Mouse (Mus musculus) embryonic facial prominence, embryonic 14.5 days (tissue): ENCODE measurements at regions not wholly inside any gene's neighbourhood (a gene's known extent, or its start where the extent isn't known, plus 50 kb on each side); places are given as distances from the start of the nearest gene placed in this dataset.
"Not testable (repeated sequence)": the region's sequence is repeated elsewhere in the genome, so short reads cannot be mapped to it uniquely, and the experiment has no call there.

Experiments used
- ATAC-seq: fragments of 200-750 bp; cut with Nextera tagmentation; 2 replicates; pipeline ENCODE4 v1.8.0; 2017; ENCODE audit warnings: low read depth, moderate number of reproducible peaks, moderate TSS enrichment
- DNase-seq: peaks from one replicate; pipeline ENCODE4 v3.0.0-alpha.2; 2015; ENCODE audit warnings: low spot score
- H3K27ac ChIP-seq: fragments of 300-500 bp; sonication (generic); replicated peaks from 2 replicates; pipeline ENCODE4 v1.5.1; 2014; ENCODE audit warnings: low read depth, mild to moderate bottlenecking, low read length, moderate library complexity
- H3K27me3 ChIP-seq: fragments of 300-500 bp; sonication (generic); replicated peaks from 2 replicates; pipeline ENCODE4 v1.6.1; 2014; ENCODE audit warnings: low read length; ENCODE audit not compliant: control insufficient read depth, insufficient read depth
- H3K36me3 ChIP-seq: fragments of 300-500 bp; sonication (generic); 2 replicates; pipeline ENCODE4 v1.6.1; 2014; ENCODE audit warnings: low read length, mixed read lengths; ENCODE audit not compliant: control insufficient read depth, insufficient read depth
- H3K4me1 ChIP-seq: fragments of 300-500 bp; sonication (generic); 2 replicates; pipeline ENCODE4 v1.6.1; 2014; ENCODE audit warnings: antibody characterized with exemption, low read length; ENCODE audit not compliant: control insufficient read depth, insufficient read depth
- H3K4me2 ChIP-seq: fragments of 300-500 bp; sonication (generic); 2 replicates; pipeline ENCODE4 v1.6.1; 2014; ENCODE audit warnings: low read depth, mild to moderate bottlenecking, low read length, moderate library complexity, mixed read lengths
- H3K4me3 ChIP-seq: fragments of 300-500 bp; sonication (generic); 2 replicates; pipeline ENCODE4 v1.5.1; 2014; ENCODE audit warnings: low read depth, mild to moderate bottlenecking, low read length
- H3K9ac ChIP-seq: fragments of 300-500 bp; sonication (generic); 2 replicates; pipeline ENCODE4 v1.6.1; 2014; ENCODE audit warnings: low read depth, mild to moderate bottlenecking, low read length, moderate library complexity, mixed read lengths
- H3K9me3 ChIP-seq: fragments of 300-500 bp; sonication (generic); 2 replicates; pipeline ENCODE4 v1.6.1; 2016; ENCODE audit warnings: low read length; ENCODE audit not compliant: control insufficient read depth
- WGBS: fragments of 180-500 bp; shearing (Covaris S2); extraction: QIAGEN DNeasy Blood & Tissue Kit; methylation state at CpG from one replicate; pipeline ENCODE4 v1.1.7; 2014; 5-methylcytosine and 5-hydroxymethylcytosine counted together

DNA sequence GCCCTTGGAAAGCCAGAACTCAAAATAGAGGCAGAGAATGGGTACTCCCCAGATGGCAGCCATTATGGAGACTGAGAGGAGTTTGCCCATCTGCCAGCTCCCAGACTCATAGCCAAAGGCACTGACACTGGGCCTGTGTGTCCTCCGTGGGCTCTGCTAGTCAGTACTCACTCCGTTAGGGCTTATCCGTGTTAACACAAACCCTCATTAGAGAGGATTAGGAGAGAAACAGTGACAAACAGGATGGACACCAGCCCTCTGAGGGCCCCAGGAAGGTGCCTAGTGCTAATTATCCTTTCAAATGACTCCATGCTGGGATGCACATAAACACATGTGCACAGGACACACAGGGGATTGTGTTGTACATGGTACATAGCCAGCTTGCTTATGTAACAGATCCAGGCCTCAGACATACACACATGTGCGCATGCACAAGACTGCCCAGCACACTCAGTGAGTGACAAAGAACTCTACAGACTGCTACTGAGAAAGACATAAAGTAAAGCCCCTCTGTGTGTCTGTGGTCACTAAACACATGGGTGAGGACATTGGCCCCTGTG lies 267.6 kb upstream of the Irx1 start:
- Histone ChIP-seq H3K36me3 (no peaks in the 10 kb centered on the region), H3K27me3 (no peaks in the 10 kb centered on the region), H3K9me3 (no peaks in the 10 kb centered on the region), H3K4me2 (no peak overlapping the region), H3K9ac (no peak overlapping the region), H3K27ac (no peak overlapping the region), H3K4me3 (no peak overlapping the region), H3K4me1 (no peaks in the 10 kb centered on the region)
- WGBS, result 68% methylated on average over 4 of the region's 4 CpGs
- DNase-seq (no peak), ATAC-seq (no peak)

DNA sequence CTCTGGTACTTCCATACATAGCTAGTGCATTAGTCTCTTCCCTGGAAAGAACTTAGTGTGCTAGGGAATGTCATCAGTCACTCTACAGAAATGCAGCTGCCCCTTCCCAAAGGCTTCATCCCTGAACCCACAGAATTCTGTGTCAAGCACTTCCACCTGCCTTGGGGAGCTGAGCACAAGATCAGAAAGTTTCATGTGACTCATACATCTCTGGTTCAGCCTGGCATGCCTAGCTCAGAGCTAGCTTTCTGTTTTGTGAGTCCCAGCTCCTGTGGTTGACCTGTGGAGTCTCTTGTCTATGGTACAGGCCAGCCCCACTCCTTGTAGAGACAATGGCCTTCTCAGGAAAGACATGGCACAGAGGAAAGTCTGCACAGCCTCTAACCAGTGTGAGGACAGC lies 268.6 kb upstream of the Irx1 start:
- ATAC-seq (no peak), DNase-seq (no peak)
- no peak overlapping the region for H3K4me2 ChIP-seq
- no peak overlapping the region for H3K27ac ChIP-seq
- no peak overlapping the region for H3K9ac ChIP-seq
- H3K36me3 ChIP-seq, result no peaks in the 10 kb centered on the region
- H3K27me3 ChIP-seq, result no peaks in the 10 kb centered on the region
- no peaks in the 10 kb centered on the region for H3K4me1 ChIP-seq
- H3K9me3 ChIP-seq, result no peaks in the 10 kb centered on the region
- H3K4me3 ChIP-seq, result no peak overlapping the region

- Histone ChIP-seq H3K4me1 (no peaks in the 10 kb centered on the region), H3K4me2 (no peak overlapping the region), H3K4me3 (no peak overlapping the region), H3K27ac (no peak overlapping the region), H3K27me3 (no peaks in the 10 kb centered on the region), H3K9ac (no peak overlapping the region), H3K36me3 (no peaks in the 10 kb centered on the region), H3K9me3 (no peaks in the 10 kb centered on the region)
- WGBS, result 51% methylated on average over 3 of the region's 3 CpGs
- peak; percentile 4 for DNase-seq
- peak; percentile 55; the same call in 1 of the 2 replicates for ATAC-seq
These were observed 278.4 kb upstream of the Irx1 start for GRCm38 (mm10) chr13:72241919-72242318.

- no peak overlapping the region for H3K4me3 ChIP-seq
- no peaks in the 10 kb centered on the region for H3K36me3 ChIP-seq
- DNase-seq (no peak), ATAC-seq (no peak)
- peaks cover 5% of the 10 kb centered on the region; the same call in 1 of the 2 replicates for H3K9me3 ChIP-seq
- H3K4me2 ChIP-seq, result no peak overlapping the region
- no peaks in the 10 kb centered on the region for H3K4me1 ChIP-seq
- H3K9ac ChIP-seq, result no peak overlapping the region
- no peaks in the 10 kb centered on the region for H3K27me3 ChIP-seq
- H3K27ac ChIP-seq, result no peak overlapping the region
These were observed 286.9 kb upstream of the Irx1 start for GRCm38 (mm10) chr13:72250419-72250818.

DNA sequence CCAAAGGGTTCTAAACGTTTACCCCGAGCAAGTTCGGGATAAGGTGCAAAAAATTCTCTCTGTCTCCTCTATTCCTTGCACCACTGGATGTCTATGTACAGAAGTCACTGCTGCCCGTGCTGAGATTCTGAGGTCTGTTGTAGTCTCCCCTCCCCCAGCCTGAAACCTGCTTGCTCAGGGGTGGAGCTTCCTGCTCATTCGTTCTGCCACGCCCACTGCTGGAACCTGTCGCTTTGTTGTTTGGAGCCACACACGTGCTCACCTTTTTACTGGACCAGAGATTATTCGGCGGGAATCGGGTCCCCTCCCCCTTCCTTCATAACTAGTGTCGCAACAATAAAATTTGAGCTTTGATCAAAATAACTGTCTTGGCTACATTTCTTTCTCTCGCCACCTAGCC lies 289.7 kb upstream of the Irx1 start:
- not testable (repeated sequence) for H3K9ac ChIP-seq, H3K27me3 ChIP-seq, H3K4me3 ChIP-seq, H3K4me1 ChIP-seq, H3K4me2 ChIP-seq, H3K27ac ChIP-seq, H3K9me3 ChIP-seq, H3K36me3 ChIP-seq, DNase-seq, ATAC-seq
- 54% methylated on average over 13 of the region's 13 CpGs for WGBS

DNA sequence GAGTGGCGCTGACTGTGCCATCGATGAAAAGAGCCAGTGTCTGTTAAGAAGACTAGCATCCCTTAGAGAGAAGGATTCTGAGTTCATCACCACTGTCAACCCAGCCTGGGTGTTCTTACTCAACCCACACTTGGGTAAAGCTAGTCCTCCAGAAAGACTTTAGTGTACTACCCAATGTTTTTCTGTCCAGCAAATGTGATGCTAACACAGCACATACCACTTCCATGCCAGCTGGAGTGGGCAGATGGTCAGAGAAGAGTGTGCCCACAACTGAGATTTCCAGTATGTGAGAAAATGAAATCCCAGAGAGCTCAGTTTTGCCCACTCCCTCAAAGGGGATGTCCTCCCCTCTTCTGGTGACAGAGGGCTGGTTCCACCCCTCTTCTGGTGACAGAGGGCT lies 295.3 kb upstream of the Irx1 start:
- ATAC-seq (no peak), DNase-seq (no peak)
- H3K36me3 ChIP-seq, result no peaks in the 10 kb centered on the region
- H3K27ac ChIP-seq, result no peak overlapping the region
- H3K4me3 ChIP-seq, result no peak overlapping the region
- WGBS, result 97% methylated on average over 2 of the region's 2 CpGs
- no peak overlapping the region for H3K9ac ChIP-seq
- H3K4me1 ChIP-seq, result no peaks in the 10 kb centered on the region
- no peak overlapping the region for H3K4me2 ChIP-seq
- no peaks in the 10 kb centered on the region for H3K9me3 ChIP-seq
- no peaks in the 10 kb centered on the region for H3K27me3 ChIP-seq

DNA sequence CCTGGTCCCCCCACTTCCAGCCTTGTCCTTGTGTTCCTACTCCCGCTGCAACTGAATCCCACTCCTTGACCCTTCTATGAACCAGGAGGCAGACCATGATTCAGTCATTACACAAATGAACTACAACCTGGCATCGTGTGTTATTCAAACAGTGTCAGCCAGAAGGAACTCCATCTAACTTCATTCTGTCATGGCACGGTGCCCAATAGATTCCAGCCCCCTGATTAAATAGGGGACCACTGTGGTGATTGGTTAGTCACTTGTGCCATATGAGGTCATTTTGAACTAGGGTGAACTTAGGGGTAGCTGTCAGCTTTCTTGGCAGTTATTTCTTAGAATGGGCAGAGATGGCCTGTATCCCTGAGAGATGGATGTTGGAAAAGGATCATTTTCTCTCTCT lies 300.9 kb upstream of the Irx1 start:
- ATAC-seq (no peak), DNase-seq (no peak)
- WGBS, result 66% methylated on average over 3 of the region's 3 CpGs
- Histone ChIP-seq H3K4me2 (no peak overlapping the region), H3K27ac (no peak overlapping the region), H3K9me3 (no peaks in the 10 kb centered on the region), H3K4me1 (no peaks in the 10 kb centered on the region), H3K4me3 (no peak overlapping the region), H3K9ac (no peak overlapping the region), H3K27me3 (no peaks in the 10 kb centered on the region), H3K36me3 (no peaks in the 10 kb centered on the region)

GRCm38 (mm10) chr13:72265116-72265515 lies 301.6 kb upstream of the Irx1 start:
- ATAC-seq, result no peak
- Histone ChIP-seq H3K27ac (no peak overlapping the region), H3K27me3 (no peaks in the 10 kb centered on the region), H3K9me3 (no peaks in the 10 kb centered on the region), H3K4me2 (no peak overlapping the region), H3K36me3 (no peaks in the 10 kb centered on the region), H3K4me3 (no peak overlapping the region), H3K9ac (no peak overlapping the region), H3K4me1 (no peaks in the 10 kb centered on the region)
- 87% methylated on average over 7 of the region's 7 CpGs for WGBS
- DNase-seq, result no peak

DNA sequence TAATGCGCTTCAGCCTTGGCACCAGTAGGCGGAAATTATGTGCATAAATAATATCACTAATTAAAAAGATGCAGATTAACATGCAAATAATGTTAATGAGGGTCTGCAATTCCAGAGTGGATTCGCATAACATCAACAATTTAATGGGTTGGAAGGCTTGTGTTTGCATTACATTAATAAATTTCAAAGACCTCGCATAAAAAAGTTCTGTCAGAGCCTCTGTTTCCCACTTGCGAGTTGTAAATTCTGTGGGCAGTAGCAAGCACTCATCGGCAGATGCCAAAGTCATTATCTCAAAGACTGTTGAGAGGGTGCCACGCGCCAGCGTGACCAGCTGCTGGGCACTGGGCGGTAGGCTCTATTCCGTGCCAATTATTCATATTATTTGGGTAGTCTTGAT lies 302.1 kb upstream of the Irx1 start:
- no peak for DNase-seq
- Histone ChIP-seq H3K27me3 (no peaks in the 10 kb centered on the region), H3K36me3 (no peaks in the 10 kb centered on the region), H3K4me3 (no peak overlapping the region), H3K9ac (no peak overlapping the region), H3K4me1 (no peaks in the 10 kb centered on the region), H3K9me3 (no peaks in the 10 kb centered on the region), H3K27ac (no peak overlapping the region), H3K4me2 (no peak overlapping the region)
- no peak for ATAC-seq
- 91% methylated on average over 11 of the region's 11 CpGs for WGBS
